Mouse (Mus musculus): ENCODE measurements around the gene Syt1. TPM values are rescaled to one million over a fixed set of nuclear protein-coding genes. Genes with fewer than 3 reads are reported as not detected.
A peak's percentile ranks its signal among the peaks of the same experiment; 100 is the strongest.

Syt1 gene
- polyA plus RNA-seq, 1 experiment from 2014 or later: 0.22 TPM

DNA sequence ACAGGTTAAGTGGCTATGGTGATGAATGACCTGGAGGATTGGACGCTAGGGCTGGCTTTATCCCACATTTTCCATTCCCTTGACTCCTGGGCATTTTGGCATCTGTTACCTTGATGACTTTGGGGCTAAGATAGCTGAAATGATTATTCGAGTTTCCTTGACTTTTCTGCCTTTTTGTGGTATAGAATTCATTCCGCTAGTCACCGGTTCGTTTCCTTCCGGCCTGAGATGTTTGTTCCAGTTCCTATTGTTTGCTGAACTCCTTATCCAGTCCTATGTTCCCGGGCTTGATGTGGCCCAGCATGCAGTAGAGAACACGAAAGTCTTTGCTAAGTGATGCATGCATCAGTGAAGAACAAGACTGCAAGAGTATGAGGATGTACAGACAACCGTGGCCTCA lies 493.7 kb downstream of the Syt1 start:
- no peaks in the 10 kb centered on the region for H3K27me3 ChIP-seq (ENCODE audit: control insufficient read depth, insufficient read depth, low read depth, low read length)
- ATAC-seq (ENCODE audit: low read depth): no peak
- 56% methylated on average over 9 of the region's 9 CpGs for WGBS (ENCODE audit: insufficient replicate concordance)

GRCm38 (mm10) chr10:108514671-108515070 lies 496.1 kb downstream of the Syt1 start:
- no peak overlapping the region for H3K4me2 ChIP-seq (ENCODE audit: low read depth, low read length)
- H3K9ac ChIP-seq (ENCODE audit: low read depth, low read length): no peak overlapping the region
- no peak overlapping the region for H3K4me3 ChIP-seq (ENCODE audit: low read depth, low read length)
- no peak for ATAC-seq (ENCODE audit: low read depth)
- H3K36me3 ChIP-seq (ENCODE audit: control insufficient read depth, insufficient read depth): no peaks in the 10 kb centered on the region
- H3K4me1 ChIP-seq (ENCODE audit: control insufficient read depth, low read depth, low read length): no peaks in the 10 kb centered on the region
- no peak overlapping the region for H3K27ac ChIP-seq (ENCODE audit: low read length)
- H3K27me3 ChIP-seq (ENCODE audit: control insufficient read depth, insufficient read depth, low read depth, low read length): no peaks in the 10 kb centered on the region
- 55% methylated on average over 7 of the region's 7 CpGs for WGBS (ENCODE audit: insufficient replicate concordance)
- H3K9me3 ChIP-seq (replicated peaks; ENCODE audit: control insufficient read depth, low read length): no peaks in the 10 kb centered on the region

More for the DNA sequence above, 493.7 kb downstream of the Syt1 start:
- no peak overlapping the region for H3K9ac ChIP-seq (ENCODE audit: low read depth, low read length)
- no peak overlapping the region for H3K4me2 ChIP-seq (ENCODE audit: low read depth, low read length)
- H3K4me1 ChIP-seq (ENCODE audit: control insufficient read depth, low read depth, low read length): no peaks in the 10 kb centered on the region
- no peaks in the 10 kb centered on the region for H3K9me3 ChIP-seq (replicated peaks; ENCODE audit: control insufficient read depth, low read length)
- no peak overlapping the region for H3K4me3 ChIP-seq (ENCODE audit: low read depth, low read length)
- no peaks in the 10 kb centered on the region for H3K36me3 ChIP-seq (ENCODE audit: control insufficient read depth, insufficient read depth)
- no peak overlapping the region for H3K27ac ChIP-seq (ENCODE audit: low read length)

- no peak overlapping the region for H3K9ac ChIP-seq (ENCODE audit: low read depth, low read length)
- ATAC-seq (ENCODE audit: low read depth): no peak
These were observed 501.2 kb downstream of the Syt1 start for GRCm38 (mm10) chr10:108509579-108509978.

DNA sequence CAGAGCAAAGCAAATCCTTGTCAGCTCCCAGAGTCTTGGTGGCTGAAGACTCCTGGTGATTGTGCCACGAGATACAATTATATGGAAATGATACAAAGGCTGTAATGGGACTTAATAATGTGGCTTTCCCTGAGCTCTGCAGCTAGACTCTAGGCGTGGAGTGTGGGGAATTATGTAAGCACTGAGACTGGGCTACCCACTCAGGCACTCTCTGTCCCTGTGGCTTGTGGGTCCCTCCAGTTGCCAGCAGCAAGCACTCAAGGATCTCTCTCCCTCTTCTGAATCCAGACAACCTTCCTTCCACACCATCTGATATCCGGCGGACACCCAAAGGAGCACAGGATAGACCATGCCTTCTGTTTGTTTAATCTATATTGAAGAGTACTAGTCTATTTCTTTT lies 503.9 kb downstream of the Syt1 start:
- WGBS (ENCODE audit: insufficient replicate concordance): 66% methylated on average over 4 of the region's 4 CpGs
- H3K36me3 ChIP-seq (ENCODE audit: control insufficient read depth, insufficient read depth): no peaks in the 10 kb centered on the region
- no peak overlapping the region for H3K4me2 ChIP-seq (ENCODE audit: low read depth, low read length)
- H3K4me3 ChIP-seq (ENCODE audit: low read depth, low read length): no peak overlapping the region
- ATAC-seq (ENCODE audit: low read depth): no peak
- H3K27ac ChIP-seq (ENCODE audit: low read length): no peak overlapping the region
- no peaks in the 10 kb centered on the region; the same call in 1 of the 2 replicates for H3K4me1 ChIP-seq (ENCODE audit: control insufficient read depth, low read depth, low read length)
- H3K9me3 ChIP-seq (replicated peaks; ENCODE audit: control insufficient read depth, low read length): no peaks in the 10 kb centered on the region
- no peaks in the 10 kb centered on the region for H3K27me3 ChIP-seq (ENCODE audit: control insufficient read depth, insufficient read depth, low read depth, low read length)
- H3K9ac ChIP-seq (ENCODE audit: low read depth, low read length): no peak overlapping the region

More at GRCm38 (mm10) chr10:108509579-108509978, 501.2 kb downstream of the Syt1 start:
- Histone ChIP-seq H3K4me1 (ENCODE audit: control insufficient read depth, low read depth, low read length) (no peaks in the 10 kb centered on the region; the same call in 1 of the 2 replicates), H3K27ac (ENCODE audit: low read length) (no peak overlapping the region), H3K4me2 (ENCODE audit: low read depth, low read length) (no peak overlapping the region), H3K4me3 (ENCODE audit: low read depth, low read length) (no peak overlapping the region), H3K36me3 (ENCODE audit: control insufficient read depth, insufficient read depth) (no peaks in the 10 kb centered on the region), H3K27me3 (ENCODE audit: control insufficient read depth, insufficient read depth, low read depth, low read length) (no peaks in the 10 kb centered on the region), H3K9me3 (replicated peaks; ENCODE audit: control insufficient read depth, low read length) (no peaks in the 10 kb centered on the region)
- 40% methylated on average over 3 of the region's 3 CpGs for WGBS (ENCODE audit: insufficient replicate concordance)

- Histone ChIP-seq H3K36me3 (ENCODE audit: control insufficient read depth, insufficient read depth) (no peaks in the 10 kb centered on the region), H3K4me1 (ENCODE audit: control insufficient read depth, low read depth, low read length) (no peaks in the 10 kb centered on the region; the same call in 1 of the 2 replicates), H3K9ac (ENCODE audit: low read depth, low read length) (no peak overlapping the region), H3K4me3 (ENCODE audit: low read depth, low read length) (no peak overlapping the region), H3K27ac (ENCODE audit: low read length) (no peak overlapping the region), H3K4me2 (ENCODE audit: low read depth, low read length) (no peak overlapping the region), H3K27me3 (ENCODE audit: control insufficient read depth, insufficient read depth, low read depth, low read length) (no peaks in the 10 kb centered on the region), H3K9me3 (replicated peaks; ENCODE audit: control insufficient read depth, low read length) (no peaks in the 10 kb centered on the region)
- 58% methylated on average over 7 of the region's 7 CpGs for WGBS (ENCODE audit: insufficient replicate concordance)
- ATAC-seq (ENCODE audit: low read depth): no peak
These were observed 505.9 kb downstream of the Syt1 start for GRCm38 (mm10) chr10:108504925-108505324.

DNA sequence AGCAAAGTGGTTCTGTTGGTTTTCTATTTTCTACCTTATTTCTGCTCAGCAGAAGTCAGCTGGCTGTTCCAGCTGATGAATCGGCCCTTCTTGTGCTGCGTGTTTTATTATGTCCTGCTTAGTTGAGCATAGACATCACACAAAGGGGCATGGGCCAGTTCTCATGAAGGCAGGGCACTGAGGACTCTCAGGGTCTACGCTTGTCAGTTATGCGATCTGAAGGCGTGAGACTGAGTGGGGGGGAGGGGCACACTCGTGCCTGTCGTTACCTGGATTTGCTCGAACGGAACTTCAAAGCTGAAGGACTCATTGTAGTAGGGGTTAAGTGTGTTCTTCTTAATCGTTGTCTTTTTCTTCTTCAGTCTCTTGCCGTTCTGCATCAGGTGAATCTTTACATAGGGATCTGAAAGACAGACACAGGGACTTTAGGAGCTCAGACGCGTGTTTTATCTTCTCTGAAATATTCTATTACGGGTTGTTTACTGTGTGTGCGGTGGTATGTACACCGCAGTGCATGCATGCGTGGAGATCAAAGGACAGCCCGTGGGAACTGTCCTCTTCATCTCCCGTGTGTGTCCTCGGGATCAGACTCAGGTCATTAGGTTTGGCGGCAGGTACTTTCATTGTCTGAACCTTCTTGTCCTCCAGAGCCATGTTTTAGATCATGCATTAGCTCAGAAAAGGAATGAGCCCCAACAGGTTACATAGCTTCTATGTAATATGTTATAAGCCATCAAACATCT lies 506.5 kb downstream of the Syt1 start:
- no peaks in the 10 kb centered on the region for H3K36me3 ChIP-seq (ENCODE audit: control insufficient read depth, insufficient read depth)
- H3K4me3 ChIP-seq (ENCODE audit: low read depth, low read length): no peak overlapping the region
- no peak overlapping the region for H3K9ac ChIP-seq (ENCODE audit: low read depth, low read length)
- WGBS (ENCODE audit: insufficient replicate concordance): 58% methylated on average over 21 of the region's 21 CpGs
- H3K4me1 ChIP-seq (ENCODE audit: control insufficient read depth, low read depth, low read length): no peaks in the 10 kb centered on the region
- H3K4me2 ChIP-seq (ENCODE audit: low read depth, low read length): 0 out of 2 replicates have a peak overlapping the region, but pooled peaks have one; percentile 3
- no peak for ATAC-seq (ENCODE audit: low read depth)
- no peak overlapping the region for H3K27ac ChIP-seq (ENCODE audit: low read length)
- no peaks in the 10 kb centered on the region for H3K9me3 ChIP-seq (replicated peaks; ENCODE audit: control insufficient read depth, low read length)
- no peaks in the 10 kb centered on the region for H3K27me3 ChIP-seq (ENCODE audit: control insufficient read depth, insufficient read depth, low read depth, low read length)

GRCm38 (mm10) chr10:108490231-108490630 lies 520.6 kb downstream of the Syt1 start:
- no peak overlapping the region for H3K27ac ChIP-seq (ENCODE audit: low read length)
- no peak overlapping the region for H3K4me3 ChIP-seq (ENCODE audit: low read depth, low read length)
- H3K4me1 ChIP-seq (ENCODE audit: control insufficient read depth, low read depth, low read length): no peaks in the 10 kb centered on the region
- no peak overlapping the region for H3K4me2 ChIP-seq (ENCODE audit: low read depth, low read length)
- H3K9ac ChIP-seq (ENCODE audit: low read depth, low read length): no peak overlapping the region
- H3K36me3 ChIP-seq (ENCODE audit: control insufficient read depth, insufficient read depth): no peaks in the 10 kb centered on the region
- ATAC-seq (ENCODE audit: low read depth): no peak
- WGBS (ENCODE audit: insufficient replicate concordance): 40% methylated on average over 7 of the region's 7 CpGs
- H3K27me3 ChIP-seq (ENCODE audit: control insufficient read depth, insufficient read depth, low read depth, low read length): no peaks in the 10 kb centered on the region
- 0 out of 2 replicates have a peak, but pooled peaks cover 2% of the 10 kb centered on the region for H3K9me3 ChIP-seq (replicated peaks; ENCODE audit: control insufficient read depth, low read length)

DNA sequence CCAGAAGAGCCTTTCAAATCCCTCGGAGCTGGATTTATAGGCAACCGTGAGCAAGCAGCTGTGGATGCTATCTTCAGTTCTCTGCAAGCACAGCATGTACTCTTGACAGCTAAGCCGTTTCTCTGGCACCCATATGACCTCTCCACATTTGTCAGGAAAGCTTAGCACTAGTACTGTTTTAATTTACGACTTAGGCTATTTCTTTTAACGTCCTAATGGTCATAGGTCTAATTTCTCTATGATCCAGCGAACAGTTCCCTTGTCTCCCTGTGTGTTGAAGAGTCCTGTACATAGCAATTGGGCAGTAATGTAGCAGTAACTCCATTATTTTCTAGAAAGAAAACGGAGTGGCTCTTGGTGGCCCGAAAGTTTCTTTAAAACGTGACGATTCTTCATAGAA lies 526.8 kb downstream of the Syt1 start:
- H3K9ac ChIP-seq (ENCODE audit: low read depth, low read length): no peak overlapping the region
- WGBS (ENCODE audit: insufficient replicate concordance): 69% methylated on average over 10 of the region's 10 CpGs
- H3K36me3 ChIP-seq (ENCODE audit: control insufficient read depth, insufficient read depth): no peaks in the 10 kb centered on the region
- H3K4me2 ChIP-seq (ENCODE audit: low read depth, low read length): no peak overlapping the region
- no peak overlapping the region for H3K4me3 ChIP-seq (ENCODE audit: low read depth, low read length)
- no peak overlapping the region for H3K27ac ChIP-seq (ENCODE audit: low read length)
- H3K4me1 ChIP-seq (ENCODE audit: control insufficient read depth, low read depth, low read length): no peaks in the 10 kb centered on the region
- H3K27me3 ChIP-seq (ENCODE audit: control insufficient read depth, insufficient read depth, low read depth, low read length): no peaks in the 10 kb centered on the region
- ATAC-seq (ENCODE audit: low read depth): no peak
- H3K9me3 ChIP-seq (replicated peaks; ENCODE audit: control insufficient read depth, low read length): no peaks in the 10 kb centered on the region

DNA sequence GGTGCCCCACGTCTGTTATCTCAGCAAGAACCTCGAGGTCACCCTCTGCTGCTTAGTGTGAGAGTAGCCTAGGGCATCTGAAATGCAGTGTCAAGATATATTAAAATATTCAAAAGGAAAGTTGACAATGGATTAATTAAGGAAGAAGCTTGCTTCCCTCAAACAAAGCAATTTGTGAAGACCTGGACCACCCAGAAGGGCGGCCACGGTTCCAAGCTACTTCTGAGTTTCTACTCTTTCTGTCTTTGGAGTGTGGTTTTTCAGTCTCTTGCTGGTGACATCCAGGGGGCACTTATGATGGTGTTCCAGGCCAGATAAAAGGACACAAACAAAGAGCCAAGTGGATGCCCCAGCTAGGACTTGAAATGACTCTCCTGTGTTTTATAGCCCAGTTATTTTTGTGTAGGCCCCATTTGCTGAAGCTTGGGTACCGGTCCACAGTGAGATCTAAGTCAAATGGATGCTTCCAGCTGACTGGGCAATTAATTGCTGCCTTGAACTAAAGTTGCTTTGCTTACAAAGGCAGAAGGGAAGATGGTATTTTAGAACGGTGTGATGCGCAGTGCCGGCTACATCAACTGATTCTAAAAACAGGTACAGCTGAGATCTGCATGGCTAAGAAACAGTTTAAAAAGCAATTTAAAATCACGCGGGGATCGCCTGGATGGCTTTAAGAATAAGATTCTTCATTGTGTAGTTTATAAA lies 530.5 kb downstream of the Syt1 start:
- Histone ChIP-seq H3K4me1 (ENCODE audit: control insufficient read depth, low read depth, low read length) (no peaks in the 10 kb centered on the region), H3K36me3 (ENCODE audit: control insufficient read depth, insufficient read depth) (no peaks in the 10 kb centered on the region), H3K9me3 (replicated peaks; ENCODE audit: control insufficient read depth, low read length) (no peaks in the 10 kb centered on the region), H3K27me3 (ENCODE audit: control insufficient read depth, insufficient read depth, low read depth, low read length) (no peaks in the 10 kb centered on the region), H3K4me2 (ENCODE audit: low read depth, low read length) (no peak overlapping the region), H3K27ac (ENCODE audit: low read length) (no peak overlapping the region), H3K9ac (ENCODE audit: low read depth, low read length) (no peak overlapping the region), H3K4me3 (ENCODE audit: low read depth, low read length) (no peak overlapping the region)
- ATAC-seq (ENCODE audit: low read depth): no peak
- WGBS (ENCODE audit: insufficient replicate concordance): 78% methylated on average over 11 of the region's 11 CpGs
